Mouse (Mus musculus): ENCODE measurements at regions not wholly inside any gene's neighbourhood (a gene's known extent, or its start where the extent isn't known, plus 50 kb on each side); places are given as distances from the start of the nearest gene placed in this dataset.

GRCm38 (mm10) chrX:158923081-158923561, 287.0 kb upstream of the Rps6ka3 start:
- TF ChIP-seq POLR2A (IDR thresholded peaks at IDR 0.05; ENCODE audit: low read depth, low read length) (no peak), CTCF (IDR thresholded peaks at IDR 0.05; ENCODE audit: extremely low read depth, insufficient read length, insufficient replicate concordance, low read depth, low read length) (no peak)

Measured in small intestine, adult 2 months (tissue).